Mouse (Mus musculus): ENCODE data around the gene Gm36028. TPM values are rescaled to one million over a fixed set of nuclear protein-coding genes. Genes with fewer than 3 reads are reported as not detected.

Gene Gm36028
- polyA plus RNA-seq, 1 experiment from 2014 or later: 0.05 TPM

GRCm38 (mm10) chr16:37837571-37837970 lies 23.4 kb downstream of the Gm36028 start:
- no peak for TF ChIP-seq CTCF (IDR thresholded peaks at IDR 0.05)
- no peak for DNase-seq (ENCODE audit: low read depth, low spot score)
- ATAC-seq: no peak
- no peaks in the 10 kb centered on the region for H3K27me3 ChIP-seq
- in situ Hi-C loops (cut with MboI; ENCODE audit: low pct_unique_long_range_greater_than_20kb): no loop called here
- CTCF ChIA-PET: no interaction called here
- POLR2A ChIA-PET: interaction anchor here (1.2 kb wide), 1 partner anchor 9 kb away, joined by 3 read pairs; no protein-coding TSS in a partner anchor

- no peaks in the 10 kb centered on the region for H3K27me3 ChIP-seq
- DNase-seq (ENCODE audit: low read depth, low spot score) (no peak), ATAC-seq (no peak)
- in situ Hi-C loops (cut with MboI; ENCODE audit: low pct_unique_long_range_greater_than_20kb): no loop called here
- ChIA-PET CTCF (interaction anchor here (1.0 kb wide), 1 partner anchor 48 kb away, joined by 3 read pairs; no protein-coding TSS in a partner anchor), POLR2A (interaction anchor here (0.7 kb wide), 1 partner anchor 161 kb away, joined by 7 read pairs; no protein-coding TSS in a partner anchor)
- TF ChIP-seq CTCF (IDR thresholded peaks at IDR 0.05): no peak
Observed at GRCm38 (mm10) chr16:37831041-37831440, 29.9 kb downstream of the Gm36028 start.

GRCm38 (mm10) chr16:37826286-37826685 lies 34.7 kb downstream of the Gm36028 start:
- DNase-seq (ENCODE audit: low read depth, low spot score) (no peak), ATAC-seq (no peak)
- in situ Hi-C loops (cut with MboI; ENCODE audit: low pct_unique_long_range_greater_than_20kb): no loop called here
- no peak for TF ChIP-seq CTCF (IDR thresholded peaks at IDR 0.05)
- POLR2A ChIA-PET: no interaction called here
- CTCF ChIA-PET: no interaction called here
- no peaks in the 10 kb centered on the region for H3K27me3 ChIP-seq

- in situ Hi-C loops (cut with MboI; ENCODE audit: low pct_unique_long_range_greater_than_20kb): loop anchor here (5.0 kb wide), 1 partner anchor 117 kb away; no protein-coding TSS in a partner anchor
- no peak for DNase-seq (ENCODE audit: low read depth, low spot score)
- no peaks in the 10 kb centered on the region for H3K27me3 ChIP-seq
- no peak for TF ChIP-seq CTCF (IDR thresholded peaks at IDR 0.05)
- no peak for ATAC-seq
- ChIA-PET CTCF (interaction anchor here (1.3 to 2.3 kb wide), 2 partner anchors 11 to 15 kb away, joined by 3 to 12 read pairs; no protein-coding TSS in a partner anchor), POLR2A (no interaction called here)
Observed at GRCm38 (mm10) chr16:37824778-37825505, 36.0 kb downstream of the Gm36028 start.

GRCm38 (mm10) chr16:37823949-37824348 lies 37.0 kb downstream of the Gm36028 start:
- CTCF ChIA-PET: interaction anchor here (0.8 to 2.3 kb wide), 2 partner anchors 10 to 374 kb away, joined by 3 to 12 read pairs; no protein-coding TSS in a partner anchor
- in situ Hi-C loops (cut with MboI; ENCODE audit: low pct_unique_long_range_greater_than_20kb): loop anchor here (5.0 kb wide), 1 partner anchor 118 kb away; no protein-coding TSS in a partner anchor
- no peaks in the 10 kb centered on the region for H3K27me3 ChIP-seq
- ATAC-seq (no peak), DNase-seq (ENCODE audit: low read depth, low spot score) (no peak)
- no peak for TF ChIP-seq CTCF (IDR thresholded peaks at IDR 0.05)
- POLR2A ChIA-PET: interaction anchor here (0.6 kb wide), 1 partner anchor 16 kb away, joined by 3 read pairs; no protein-coding TSS in a partner anchor

GRCm38 (mm10) chr16:37817986-37818385 lies 43.0 kb downstream of the Gm36028 start:
- ChIA-PET CTCF (no interaction called here), POLR2A (interaction anchor here (0.9 kb wide), 1 partner anchor 51 kb away, joined by 3 read pairs; no protein-coding TSS in a partner anchor)
- no peak for TF ChIP-seq CTCF (IDR thresholded peaks at IDR 0.05)
- H3K27me3 ChIP-seq: no peaks in the 10 kb centered on the region
- no peak for DNase-seq (ENCODE audit: low read depth, low spot score)
- no peak for ATAC-seq
- in situ Hi-C loops (cut with MboI; ENCODE audit: low pct_unique_long_range_greater_than_20kb): loop anchor here (10.0 kb wide), 1 partner anchor 277 kb away; no protein-coding TSS in a partner anchor

GRCm38 (mm10) chr16:37814383-37814971 lies 46.5 kb downstream of the Gm36028 start:
- TF ChIP-seq CTCF (IDR thresholded peaks at IDR 0.05): peak; percentile 73

GRCm38 (mm10) chr16:37813691-37814382 lies 47.1 kb downstream of the Gm36028 start:
- ATAC-seq (no peak), DNase-seq (ENCODE audit: low read depth, low spot score) (no peak)

More at GRCm38 (mm10) chr16:37814383-37814971, 46.5 kb downstream of the Gm36028 start:
- ChIA-PET CTCF (interaction anchor here (0.6 to 2.3 kb wide), 16 partner anchors 9 to 383 kb away, joined by 3 to 13 read pairs (median 4); no protein-coding TSS in a partner anchor), POLR2A (interaction anchor here (0.6 to 1.4 kb wide), 6 partner anchors 10 to 277 kb away, joined by 3 to 5 read pairs (median 3); no protein-coding TSS in a partner anchor)
- in situ Hi-C loops (cut with MboI; ENCODE audit: low pct_unique_long_range_greater_than_20kb): loop anchor here (5.0 to 10.0 kb wide), 2 partner anchors 127 to 280 kb away; no protein-coding TSS in a partner anchor
- peak; percentile 87 for DNase-seq (ENCODE audit: low read depth, low spot score)
- peak; percentile 92 for ATAC-seq
- no peaks in the 10 kb centered on the region for H3K27me3 ChIP-seq

GRCm38 (mm10) chr16:37812474-37812886 lies 48.5 kb downstream of the Gm36028 start:
- ATAC-seq: no peak
- in situ Hi-C loops (cut with MboI; ENCODE audit: low pct_unique_long_range_greater_than_20kb): loop anchor here (5.0 to 10.0 kb wide), 2 partner anchors 125 to 282 kb away; no protein-coding TSS in a partner anchor

More at GRCm38 (mm10) chr16:37813691-37814382, 47.1 kb downstream of the Gm36028 start:
- in situ Hi-C loops (cut with MboI; ENCODE audit: low pct_unique_long_range_greater_than_20kb): loop anchor here (5.0 to 10.0 kb wide), 2 partner anchors 127 to 281 kb away; no protein-coding TSS in a partner anchor
- no peak for TF ChIP-seq CTCF (IDR thresholded peaks at IDR 0.05)
- POLR2A ChIA-PET: interaction anchor here (0.6 to 2.0 kb wide), 7 partner anchors 9 to 314 kb away, joined by 3 to 9 read pairs (median 3); no protein-coding TSS in a partner anchor
- no peaks in the 10 kb centered on the region for H3K27me3 ChIP-seq
- CTCF ChIA-PET: interaction anchor here (0.6 to 2.3 kb wide), 17 partner anchors 10 to 383 kb away, joined by 3 to 13 read pairs (median 4); no protein-coding TSS in a partner anchor

More at GRCm38 (mm10) chr16:37812474-37812886, 48.5 kb downstream of the Gm36028 start:
- CTCF ChIA-PET: interaction anchor here (0.7 to 2.2 kb wide), 7 partner anchors 9 to 130 kb away, joined by 3 to 7 read pairs (median 4); no protein-coding TSS in a partner anchor
- POLR2A ChIA-PET: interaction anchor here (1.5 to 2.0 kb wide), 2 partner anchors 24 to 34 kb away, joined by 4 to 9 read pairs; no protein-coding TSS in a partner anchor
- DNase-seq (ENCODE audit: low read depth, low spot score): no peak
- TF ChIP-seq CTCF (IDR thresholded peaks at IDR 0.05): peak; percentile 57
- no peaks in the 10 kb centered on the region for H3K27me3 ChIP-seq

All from Patski (cell line).